Mouse (Mus musculus): ENCODE measurements at regions not wholly inside any gene's neighbourhood (a gene's known extent, or its start where the extent isn't known, plus 50 kb on each side); places are given as distances from the start of the nearest gene placed in this dataset.
A peak's percentile ranks its signal among the peaks of the same experiment; 100 is the strongest.

DNA sequence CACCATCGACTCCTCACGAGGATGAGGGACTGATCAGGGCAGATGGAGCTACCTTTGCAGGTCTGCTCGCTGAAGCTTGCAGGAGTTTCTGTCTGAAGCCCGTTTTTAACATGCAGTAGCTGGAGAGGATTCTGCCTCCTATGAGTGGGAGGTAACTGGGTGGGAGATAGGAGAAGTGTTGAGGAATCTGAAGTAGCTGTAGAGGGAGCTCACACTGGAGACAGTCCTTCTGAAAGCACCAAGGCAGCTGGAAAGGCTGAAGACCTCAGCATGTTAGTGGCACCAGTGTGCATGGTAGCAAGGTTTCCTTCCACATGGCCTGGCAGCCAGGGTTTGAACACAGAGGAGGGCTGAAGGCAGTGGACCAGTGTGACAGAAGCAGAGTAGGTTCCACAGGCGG, 254.5 kb downstream of the Drd1 start:
- 80% methylated on average over 5 of the region's 5 CpGs for WGBS
- peaks cover 8% of the 10 kb centered on the region for H3K27me3 ChIP-seq

DNA sequence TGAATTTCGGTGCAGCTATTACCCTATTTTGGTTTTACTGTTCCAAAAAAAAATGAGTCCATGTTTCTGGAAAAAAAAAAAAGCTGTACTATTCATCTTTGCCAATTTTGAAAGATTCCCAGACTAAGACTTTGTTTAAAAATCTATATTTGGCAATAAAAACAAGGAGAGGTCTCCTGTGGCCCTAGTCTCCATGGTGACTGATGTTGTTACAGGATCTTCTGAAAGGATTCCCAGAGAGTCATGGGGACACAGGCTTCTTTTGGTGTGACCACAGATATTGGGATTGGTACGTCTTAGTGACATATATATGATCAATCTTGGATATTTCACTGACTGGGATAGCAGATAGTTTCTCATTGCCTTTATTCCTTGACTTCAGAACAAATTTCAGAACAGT, 266.7 kb downstream of the Drd1 start:
- no peaks in the 10 kb centered on the region for H3K36me3 ChIP-seq
- H3K9ac ChIP-seq = no peak overlapping the region
- 78% methylated on average over 2 of the region's 2 CpGs for WGBS
- ATAC-seq (ENCODE audit: insufficient number of reproducible peaks, low FRiP score, low TSS enrichment, low read depth) = no peak
- H3K4me2 ChIP-seq (replicated peaks) = no peak overlapping the region
- no peaks in the 10 kb centered on the region; the same call in 1 of the 2 replicates for H3K27me3 ChIP-seq
- 0 out of 2 replicates have a peak, but pooled peaks cover 3% of the 10 kb centered on the region for H3K9me3 ChIP-seq (replicated peaks)
- H3K27ac ChIP-seq (replicated peaks) = no peak overlapping the region
- no peak overlapping the region for H3K4me3 ChIP-seq (replicated peaks)
- no peaks in the 10 kb centered on the region for H3K4me1 ChIP-seq

More for the DNA sequence above, 254.5 kb downstream of the Drd1 start:
- no peak overlapping the region for H3K27ac ChIP-seq (replicated peaks)
- no peak overlapping the region for H3K4me2 ChIP-seq (replicated peaks)
- no peaks in the 10 kb centered on the region for H3K4me1 ChIP-seq
- no peaks in the 10 kb centered on the region for H3K36me3 ChIP-seq
- no peak overlapping the region for H3K4me3 ChIP-seq (replicated peaks)
- no peak overlapping the region for H3K9ac ChIP-seq
- H3K9me3 ChIP-seq (replicated peaks) = no peaks in the 10 kb centered on the region
- no peak for ATAC-seq (ENCODE audit: insufficient number of reproducible peaks, low FRiP score, low TSS enrichment, low read depth)

DNA sequence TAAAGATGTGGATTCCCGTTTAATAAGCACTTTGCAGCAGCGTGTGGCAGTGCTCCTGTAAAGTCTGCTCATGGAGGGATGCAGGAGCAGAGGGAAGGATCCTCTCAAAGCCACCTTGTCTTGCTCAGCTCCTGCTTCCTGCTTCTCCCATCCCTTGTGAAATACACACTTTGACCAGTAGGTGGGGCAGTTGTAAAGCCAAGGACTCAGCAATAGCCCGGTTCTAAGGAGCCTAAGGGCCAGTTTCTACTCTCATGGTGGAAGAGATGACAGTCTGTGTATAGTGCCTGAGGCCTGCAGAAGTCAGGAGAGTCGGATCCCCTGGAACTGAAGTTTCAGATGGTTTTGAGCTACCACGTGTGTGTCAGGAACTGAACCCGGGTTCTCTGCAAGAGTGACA, 272.0 kb downstream of the Drd1 start:
- no peak overlapping the region for H3K9ac ChIP-seq
- no peaks in the 10 kb centered on the region for H3K9me3 ChIP-seq (replicated peaks)
- peaks cover 13% of the 10 kb centered on the region; the same call in 1 of the 2 replicates for H3K27me3 ChIP-seq
- 18% methylated on average over 6 of the region's 6 CpGs for WGBS
- no peak overlapping the region for H3K4me2 ChIP-seq (replicated peaks)
- ATAC-seq (ENCODE audit: insufficient number of reproducible peaks, low FRiP score, low TSS enrichment, low read depth) = peak; percentile 54; the same call in 1 of the 2 replicates
- H3K36me3 ChIP-seq = no peaks in the 10 kb centered on the region
- no peak overlapping the region for H3K4me3 ChIP-seq (replicated peaks)
- no peak overlapping the region for H3K27ac ChIP-seq (replicated peaks)
- no peaks in the 10 kb centered on the region for H3K4me1 ChIP-seq

DNA sequence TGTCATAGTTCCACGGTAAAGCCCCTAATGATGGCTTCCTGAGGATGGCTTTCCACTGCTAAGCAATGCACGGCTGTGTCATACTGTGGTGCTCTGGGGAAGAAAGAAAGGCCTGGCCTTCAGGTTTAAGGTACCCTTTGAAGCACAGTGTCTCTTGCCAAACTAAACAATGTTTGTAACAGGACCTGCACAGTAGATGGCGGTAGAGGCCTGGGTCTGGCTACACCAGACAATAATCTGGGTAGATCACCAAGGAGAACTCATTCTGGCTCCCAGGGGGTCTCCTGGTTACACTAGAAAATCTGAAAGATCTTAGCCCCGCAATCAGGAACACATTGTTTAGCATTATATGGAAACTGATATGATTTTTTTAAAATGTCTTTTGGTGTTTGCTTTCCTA, 276.4 kb downstream of the Drd1 start:
- H3K4me3 ChIP-seq (replicated peaks) = no peak overlapping the region
- H3K27me3 ChIP-seq = peaks cover 16% of the 10 kb centered on the region; the same call in 1 of the 2 replicates
- H3K9ac ChIP-seq = no peak overlapping the region
- H3K36me3 ChIP-seq = no peaks in the 10 kb centered on the region
- H3K27ac ChIP-seq (replicated peaks) = no peak overlapping the region
- no peak overlapping the region for H3K4me2 ChIP-seq (replicated peaks)
- no peaks in the 10 kb centered on the region for H3K9me3 ChIP-seq (replicated peaks)
- no peak for ATAC-seq (ENCODE audit: insufficient number of reproducible peaks, low FRiP score, low TSS enrichment, low read depth)
- 37% methylated on average over 4 of the region's 4 CpGs for WGBS
- H3K4me1 ChIP-seq = no peaks in the 10 kb centered on the region

DNA sequence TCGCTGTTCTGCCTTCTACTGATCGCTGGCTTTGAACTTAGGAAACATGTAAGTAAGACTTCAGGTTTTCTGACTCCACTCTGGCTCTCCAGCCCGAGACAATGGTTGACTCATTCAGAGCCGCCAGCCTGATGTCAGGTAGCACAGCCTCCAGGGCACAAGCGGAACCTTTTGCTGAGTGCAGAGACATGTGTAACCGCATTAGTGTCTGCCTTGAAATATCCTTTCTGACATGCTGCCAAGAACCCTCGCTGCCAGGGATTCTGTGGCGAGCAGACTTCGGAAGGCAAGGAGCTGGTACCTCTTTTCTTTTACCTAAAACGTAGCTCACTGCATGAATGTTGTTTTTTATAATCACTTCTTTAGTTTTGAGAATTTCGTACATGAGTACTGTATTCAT, 279.1 kb downstream of the Drd1 start:
- no peak overlapping the region for H3K9ac ChIP-seq
- no peaks in the 10 kb centered on the region for H3K9me3 ChIP-seq (replicated peaks)
- WGBS = 37% methylated on average over 11 of the region's 11 CpGs
- no peak overlapping the region for H3K4me2 ChIP-seq (replicated peaks)
- ATAC-seq (ENCODE audit: insufficient number of reproducible peaks, low FRiP score, low TSS enrichment, low read depth) = no peak
- H3K36me3 ChIP-seq = no peaks in the 10 kb centered on the region
- H3K27me3 ChIP-seq = peaks cover 12% of the 10 kb centered on the region; the same call in 1 of the 2 replicates
- H3K4me3 ChIP-seq (replicated peaks) = no peak overlapping the region
- no peaks in the 10 kb centered on the region for H3K4me1 ChIP-seq
- no peak overlapping the region for H3K27ac ChIP-seq (replicated peaks)

DNA sequence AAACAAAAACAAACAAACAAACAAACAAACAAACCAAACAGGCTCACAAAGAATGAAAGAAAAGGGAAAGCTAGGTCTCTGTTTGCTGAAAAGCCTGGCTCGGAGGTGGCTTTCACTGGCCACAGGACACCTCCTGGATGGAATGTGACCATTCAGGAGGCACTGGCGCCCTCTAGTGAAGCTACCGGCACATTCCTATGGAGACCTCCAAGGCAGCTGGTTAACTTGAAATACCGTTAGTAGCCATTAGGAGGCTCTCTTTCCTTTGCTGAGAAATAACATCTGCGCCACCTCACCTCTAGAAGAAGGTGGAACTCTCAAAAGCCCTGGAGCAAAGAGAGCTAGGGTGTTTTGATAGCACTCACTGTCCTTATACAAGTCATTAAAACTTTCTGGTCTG, 279.8 kb downstream of the Drd1 start:
- no peaks in the 10 kb centered on the region for H3K4me1 ChIP-seq

DNA sequence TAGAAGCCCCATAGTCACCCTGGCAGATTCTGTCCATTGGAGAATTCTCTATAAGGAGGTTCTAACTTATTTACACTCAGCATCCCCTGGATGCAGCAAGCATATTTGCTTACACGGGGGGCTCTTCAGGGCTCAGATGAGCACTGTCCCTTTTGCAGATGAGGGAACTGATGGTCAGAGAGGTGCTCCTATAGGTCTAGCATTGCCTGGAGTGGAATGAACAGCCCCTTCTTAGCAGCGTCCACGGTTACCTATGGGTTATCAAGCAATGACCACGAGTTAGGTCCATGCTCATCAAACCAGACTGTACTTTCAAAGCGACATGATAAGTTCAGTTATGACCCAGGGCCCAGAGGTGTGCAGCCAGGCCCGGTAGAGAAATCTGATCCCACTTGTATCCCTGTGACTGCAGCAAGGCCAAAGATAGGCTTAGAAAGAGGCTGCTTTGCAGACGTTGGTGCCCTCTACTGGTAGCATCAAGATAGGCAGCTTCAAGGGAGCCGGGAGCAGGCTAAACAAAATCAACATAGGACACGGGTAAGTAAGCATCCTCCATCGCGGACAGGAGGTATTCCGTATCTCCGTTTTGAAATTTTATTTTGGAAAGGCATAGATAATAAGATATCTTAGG, 290.8 kb downstream of the Drd1 start:
- Histone ChIP-seq H3K36me3 (no peaks in the 10 kb centered on the region), H3K27ac (replicated peaks) (no peak overlapping the region), H3K9me3 (replicated peaks) (no peaks in the 10 kb centered on the region), H3K4me1 (no peaks in the 10 kb centered on the region), H3K9ac (no peak overlapping the region), H3K4me2 (replicated peaks) (no peak overlapping the region), H3K4me3 (replicated peaks) (no peak overlapping the region), H3K27me3 (peaks cover 10% of the 10 kb centered on the region; the same call in 1 of the 2 replicates)
- 23% methylated on average over 13 of the region's 13 CpGs for WGBS
- 0 out of 2 replicates have a peak, but pooled peaks have one; percentile 34 for ATAC-seq (ENCODE audit: insufficient number of reproducible peaks, low FRiP score, low TSS enrichment, low read depth)

More for the DNA sequence above, 279.8 kb downstream of the Drd1 start:
- Histone ChIP-seq H3K9ac (no peak overlapping the region), H3K4me3 (replicated peaks) (no peak overlapping the region), H3K9me3 (replicated peaks) (no peaks in the 10 kb centered on the region), H3K36me3 (no peaks in the 10 kb centered on the region), H3K27me3 (peaks cover 6% of the 10 kb centered on the region; the same call in 1 of the 2 replicates), H3K4me2 (replicated peaks) (no peak overlapping the region), H3K27ac (replicated peaks) (no peak overlapping the region)
- no peak for ATAC-seq (ENCODE audit: insufficient number of reproducible peaks, low FRiP score, low TSS enrichment, low read depth)
- WGBS = 37% methylated on average over 5 of the region's 5 CpGs

DNA sequence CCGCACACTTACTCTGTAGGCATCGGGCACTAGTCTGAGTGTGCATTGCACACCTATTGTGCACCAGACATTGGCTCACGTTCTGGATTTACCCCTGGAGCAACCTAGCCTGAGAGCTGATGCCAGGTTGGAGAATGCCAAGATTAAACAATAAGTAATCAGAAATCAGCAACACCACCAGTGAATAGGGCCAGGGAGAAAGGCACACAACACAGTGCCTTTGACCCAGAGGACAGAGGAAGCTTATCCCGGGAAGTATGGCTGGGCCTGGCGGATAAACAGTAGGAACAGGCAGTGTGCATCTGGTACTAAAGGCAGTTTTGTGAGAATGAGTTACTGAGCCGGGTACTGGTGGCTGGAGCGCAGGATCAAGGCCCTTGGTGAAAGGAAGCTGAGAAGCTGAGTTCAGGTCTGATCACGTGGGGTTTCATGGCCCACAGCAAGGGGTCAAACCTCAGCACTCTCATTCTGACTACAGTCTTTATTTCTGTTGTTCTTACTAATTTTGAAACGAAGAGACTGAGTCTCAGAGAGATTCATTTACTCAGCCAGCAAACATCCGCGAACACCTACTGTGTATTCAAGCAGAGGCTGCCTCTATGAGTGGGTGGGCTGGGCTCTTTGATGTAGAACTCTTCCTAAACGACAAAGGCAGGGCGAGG, 284.8 kb upstream of the Msx2 start:
- WGBS = 61% methylated on average over 13 of the region's 13 CpGs
- Histone ChIP-seq H3K9me3 (replicated peaks) (no peaks in the 10 kb centered on the region), H3K4me2 (replicated peaks) (no peak overlapping the region), H3K9ac (no peak overlapping the region), H3K4me3 (replicated peaks) (no peak overlapping the region), H3K27me3 (peaks cover 15% of the 10 kb centered on the region), H3K36me3 (no peaks in the 10 kb centered on the region), H3K4me1 (peaks cover 27% of the 10 kb centered on the region), H3K27ac (replicated peaks) (no peak overlapping the region; the same call in 1 of the 2 replicates)
- ATAC-seq (ENCODE audit: insufficient number of reproducible peaks, low FRiP score, low TSS enrichment, low read depth) = no peak

DNA sequence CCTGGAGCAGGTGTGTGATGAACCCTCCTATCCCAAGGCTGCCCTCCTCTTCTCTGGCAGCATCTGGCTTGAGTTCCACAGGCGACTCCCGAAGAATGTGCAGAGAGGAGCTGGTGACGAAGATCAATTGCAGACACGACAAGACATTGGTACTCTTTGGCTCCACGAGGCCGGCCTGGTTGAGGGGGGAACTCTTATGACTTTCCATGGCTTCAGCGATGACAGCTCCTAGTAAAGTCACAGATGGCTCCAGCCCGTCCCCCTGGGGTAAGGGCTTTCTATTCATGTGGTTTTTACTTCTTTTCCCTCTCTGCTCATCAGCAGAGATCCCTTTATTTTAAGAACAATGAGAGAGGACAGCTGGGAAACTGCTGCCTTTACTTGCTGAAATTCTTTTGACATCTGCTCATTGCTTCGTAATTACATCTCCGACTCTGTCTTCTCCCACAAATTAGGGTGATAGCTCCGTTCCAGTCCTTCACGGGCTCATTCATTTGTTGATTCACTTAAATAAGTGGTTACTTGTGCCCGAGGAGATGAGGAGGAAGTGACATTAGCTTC, 284.2 kb upstream of the Msx2 start:
- Histone ChIP-seq H3K4me1 (peaks cover 27% of the 10 kb centered on the region), H3K36me3 (no peaks in the 10 kb centered on the region), H3K4me2 (replicated peaks) (no peak overlapping the region), H3K4me3 (replicated peaks) (no peak overlapping the region), H3K27ac (replicated peaks) (no peak overlapping the region), H3K27me3 (peaks cover 19% of the 10 kb centered on the region), H3K9me3 (replicated peaks) (no peaks in the 10 kb centered on the region), H3K9ac (no peak overlapping the region)
- WGBS = 27% methylated on average over 13 of the region's 13 CpGs
- no peak for ATAC-seq (ENCODE audit: insufficient number of reproducible peaks, low FRiP score, low TSS enrichment, low read depth)

DNA sequence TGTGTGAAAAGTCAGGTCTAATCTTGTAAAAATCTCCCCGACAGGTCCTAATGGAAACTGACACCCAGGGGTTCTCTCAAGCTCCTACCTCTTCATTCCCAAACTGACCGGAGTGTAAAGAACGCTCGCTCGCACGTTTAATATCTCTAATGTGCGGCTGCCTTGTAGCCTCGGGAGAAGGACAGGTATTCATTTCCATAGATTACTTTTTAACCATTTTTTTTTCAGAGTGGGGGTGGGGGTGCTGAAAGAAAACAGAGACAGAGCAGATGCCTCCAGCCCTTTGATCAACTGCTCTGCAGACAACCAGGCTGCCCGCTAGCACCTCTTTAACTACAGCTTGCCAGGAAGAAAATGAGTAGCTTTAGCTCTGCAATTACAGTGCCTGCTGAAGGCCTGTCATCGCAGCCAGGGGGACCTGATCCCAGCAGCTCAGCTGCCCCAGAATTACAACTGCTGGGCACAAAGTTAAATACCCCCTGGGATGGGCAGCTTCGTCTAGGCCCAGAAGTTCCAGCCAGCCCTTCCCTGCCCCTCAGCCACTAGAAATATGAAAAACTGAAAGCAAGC, 282.3 kb upstream of the Msx2 start:
- WGBS = 32% methylated on average over 11 of the region's 11 CpGs
- Histone ChIP-seq H3K4me1 (peaks cover 27% of the 10 kb centered on the region), H3K9me3 (replicated peaks) (no peaks in the 10 kb centered on the region), H3K36me3 (no peaks in the 10 kb centered on the region), H3K27ac (replicated peaks) (0 out of 2 replicates have a peak overlapping the region, but pooled peaks have one; percentile 8), H3K4me2 (replicated peaks) (no peak overlapping the region), H3K27me3 (peaks cover 24% of the 10 kb centered on the region), H3K4me3 (replicated peaks) (no peak overlapping the region), H3K9ac (no peak overlapping the region)
- peak; percentile 63 for ATAC-seq (ENCODE audit: insufficient number of reproducible peaks, low FRiP score, low TSS enrichment, low read depth)

DNA sequence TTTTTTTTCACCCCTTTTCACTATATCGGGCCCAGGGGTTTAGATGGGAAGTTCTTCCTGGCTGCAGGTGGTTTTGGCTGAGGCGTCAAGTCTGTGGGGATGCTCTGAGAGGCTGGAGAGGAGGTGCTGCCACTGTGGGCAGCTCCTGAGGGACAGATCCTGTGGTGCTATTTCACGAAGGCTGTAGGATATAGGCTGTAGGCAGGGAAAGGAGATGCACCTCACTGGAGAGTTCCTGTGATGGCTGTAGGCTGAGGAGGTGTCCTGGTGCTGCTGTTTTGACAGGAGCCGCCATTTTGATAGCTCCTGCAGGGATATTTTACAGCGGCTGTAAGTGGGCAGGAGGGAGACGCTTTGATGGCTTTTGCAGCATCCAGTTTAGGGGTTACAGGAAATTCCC, 280.2 kb upstream of the Msx2 start:
- no peak overlapping the region for H3K9ac ChIP-seq
- no peaks in the 10 kb centered on the region for H3K36me3 ChIP-seq
- no peak overlapping the region for H3K27ac ChIP-seq (replicated peaks)
- ATAC-seq (ENCODE audit: insufficient number of reproducible peaks, low FRiP score, low TSS enrichment, low read depth) = no peak
- peaks cover 24% of the 10 kb centered on the region for H3K27me3 ChIP-seq
- no peak overlapping the region for H3K4me2 ChIP-seq (replicated peaks)
- H3K9me3 ChIP-seq (replicated peaks) = no peaks in the 10 kb centered on the region
- H3K4me1 ChIP-seq = peaks cover 27% of the 10 kb centered on the region
- H3K4me3 ChIP-seq (replicated peaks) = no peak overlapping the region
- 72% methylated on average over 6 of the region's 6 CpGs for WGBS

All from embryonic facial prominence, embryonic 15.5 days (tissue).